Mouse (Mus musculus): ENCODE results near the gene Ccdc85a. TPM values are rescaled to one million over a fixed set of nuclear protein-coding genes. Genes with fewer than 3 reads are reported as not detected.

Gene Ccdc85a
- total RNA-seq (2022) = 1 to 10 TPM; 3.0 to 9.4 (median 5.9) TPM

DNA sequence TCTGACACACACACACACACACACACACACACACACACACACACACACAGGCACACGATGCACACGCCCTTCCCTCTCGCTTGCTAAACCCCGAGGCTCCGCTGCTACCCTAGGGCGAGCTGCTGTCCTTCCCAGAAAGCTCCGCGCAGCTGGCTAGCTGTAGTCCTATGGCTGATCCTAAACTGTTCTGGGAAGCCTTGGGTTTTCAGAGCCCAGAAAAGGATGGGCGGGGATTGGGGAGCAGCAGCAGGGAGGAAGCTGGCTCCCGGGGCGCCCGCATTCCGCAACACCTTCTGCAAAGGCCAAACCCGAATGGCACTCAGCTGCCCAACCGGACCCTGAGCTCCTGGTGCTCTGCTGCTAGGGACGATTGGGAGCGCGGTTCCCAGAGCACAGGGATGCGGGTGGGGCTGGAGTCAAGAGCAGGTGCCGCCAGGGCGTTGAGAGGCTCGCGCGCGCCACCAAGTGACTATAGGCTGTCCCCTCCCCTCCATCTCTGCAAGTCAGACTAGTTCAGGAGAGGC, at the start of gene Ccdc85a:
Gene Ccdc85a, minus strand, starts transcription at position 414 of the 524 bp plus-strand sequence.
- DNase-seq = peak; percentile 77

GRCm38 (mm10) chr11:28633571-28634125, 49.5 kb upstream of the Ccdc85a start:
- DNase-seq = no peak

DNA sequence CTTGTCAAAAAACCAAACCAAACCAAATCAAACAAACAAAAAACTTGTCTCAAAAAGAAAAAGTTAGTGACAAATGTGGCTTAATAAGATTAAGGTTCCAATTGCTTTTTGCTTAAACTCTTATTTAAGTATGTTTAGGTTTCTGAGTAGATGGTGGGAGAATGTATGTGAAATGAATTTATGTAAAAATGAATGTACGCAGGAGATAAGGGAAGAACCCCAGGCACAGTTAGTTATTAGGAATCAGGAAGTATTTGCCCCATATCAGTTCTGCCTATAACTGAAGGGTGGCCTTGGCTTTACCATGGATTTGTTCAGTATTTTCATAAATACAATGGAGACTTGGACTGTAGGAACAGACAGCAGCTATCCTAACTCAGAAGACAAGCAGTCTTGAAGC, 49.0 kb upstream of the Ccdc85a start:
- DNase-seq = no peak

GRCm38 (mm10) chr11:28630771-28631170, 46.6 kb upstream of the Ccdc85a start:
- no peak for DNase-seq

DNA sequence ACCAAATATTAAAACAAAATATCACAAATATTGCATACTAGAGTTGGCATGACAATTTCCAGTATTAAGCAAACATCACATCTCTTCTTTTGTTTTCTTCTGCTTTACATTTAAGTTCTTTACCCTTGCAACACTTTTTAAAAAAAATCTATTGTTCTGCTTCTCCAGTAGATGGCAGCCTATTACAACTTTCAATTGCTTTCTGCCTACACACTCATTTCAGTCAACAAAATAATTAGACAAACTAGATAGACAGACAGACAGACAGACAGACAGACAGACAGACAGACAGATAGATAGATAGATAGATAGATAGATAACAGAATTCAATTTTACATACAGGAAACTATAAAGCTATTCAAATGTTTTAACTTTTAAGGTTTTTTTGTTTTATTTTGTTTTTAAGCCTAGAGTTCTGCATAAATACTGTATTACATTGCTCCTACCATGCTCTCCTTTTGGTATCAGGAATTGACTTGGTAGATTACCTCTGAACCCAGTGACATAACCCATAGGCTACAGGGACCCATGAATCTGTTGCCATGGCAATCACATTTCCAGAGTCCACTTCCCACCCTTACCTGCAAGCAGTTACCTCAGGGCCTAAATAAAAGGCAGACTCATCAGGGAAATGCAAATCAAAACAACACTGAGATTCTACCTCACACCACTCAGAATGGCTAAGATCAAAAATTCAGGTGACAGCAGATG, 26.8 kb upstream of the Ccdc85a start:
- no peak for DNase-seq

DNA sequence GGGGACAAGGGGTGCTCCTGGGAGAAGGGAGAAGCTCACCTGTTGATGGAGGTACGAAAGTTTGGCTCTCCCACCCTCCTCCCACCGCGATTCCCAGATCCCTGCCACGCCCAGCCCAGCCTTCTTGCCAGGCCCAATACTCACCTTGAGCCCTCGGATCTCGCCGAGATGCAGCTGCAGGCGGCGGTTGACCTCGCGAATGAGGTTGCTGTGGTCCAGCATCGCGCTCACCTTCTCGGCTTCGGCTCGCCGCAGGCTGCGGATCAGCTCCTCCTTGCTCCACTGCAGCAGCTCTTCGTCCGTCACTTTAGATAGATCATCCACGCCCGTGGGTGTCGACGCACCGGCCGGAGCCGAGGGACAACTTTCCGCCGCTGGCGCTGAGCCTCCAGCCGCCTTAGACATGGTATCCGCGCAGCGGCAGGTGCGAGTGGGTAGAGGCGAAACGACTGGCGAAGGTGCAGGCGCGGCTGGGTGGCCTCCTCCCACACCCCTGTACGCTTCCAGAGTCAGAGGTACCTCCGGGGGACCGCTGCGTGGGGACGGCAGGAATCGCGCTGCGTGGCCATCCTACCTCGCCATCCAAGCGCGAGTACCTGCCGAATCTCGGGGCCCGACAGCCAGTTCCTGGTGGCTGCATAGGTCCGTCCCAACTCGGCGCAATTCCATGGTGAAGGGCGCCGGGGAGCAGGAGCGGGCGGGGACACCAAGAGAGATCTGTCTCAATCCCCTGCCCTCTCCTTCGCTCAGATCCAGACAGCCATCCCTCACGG, 800 bp downstream of the Ccdc85a start:
- DNase-seq = no peak

GRCm38 (mm10) chr11:28582218-28582617, 1.9 kb downstream of the Ccdc85a start:
- no peak for DNase-seq

- no peak for DNase-seq
These were observed 11.7 kb downstream of the Ccdc85a start for GRCm38 (mm10) chr11:28572423-28572822.

DNA sequence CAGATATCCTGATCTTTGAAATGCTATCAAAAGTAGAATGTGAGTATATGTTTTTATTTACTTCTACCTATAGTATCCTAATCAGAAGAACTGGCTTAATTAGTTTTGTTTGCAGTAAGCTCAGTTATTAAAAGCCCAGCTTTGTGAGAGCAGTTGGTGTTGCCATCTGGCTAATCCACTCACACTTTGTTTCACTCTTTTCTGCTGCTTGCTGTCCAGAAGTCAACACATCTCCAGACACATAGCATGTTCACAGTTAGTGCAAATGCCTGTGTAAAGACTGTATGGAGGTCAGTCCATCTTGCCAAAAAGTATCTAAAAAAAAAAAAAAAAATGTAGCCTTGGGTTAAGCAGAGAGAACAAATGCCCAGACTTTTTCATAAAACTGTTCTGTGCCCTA, 27.7 kb downstream of the Ccdc85a start:
- no peak for DNase-seq

DNA sequence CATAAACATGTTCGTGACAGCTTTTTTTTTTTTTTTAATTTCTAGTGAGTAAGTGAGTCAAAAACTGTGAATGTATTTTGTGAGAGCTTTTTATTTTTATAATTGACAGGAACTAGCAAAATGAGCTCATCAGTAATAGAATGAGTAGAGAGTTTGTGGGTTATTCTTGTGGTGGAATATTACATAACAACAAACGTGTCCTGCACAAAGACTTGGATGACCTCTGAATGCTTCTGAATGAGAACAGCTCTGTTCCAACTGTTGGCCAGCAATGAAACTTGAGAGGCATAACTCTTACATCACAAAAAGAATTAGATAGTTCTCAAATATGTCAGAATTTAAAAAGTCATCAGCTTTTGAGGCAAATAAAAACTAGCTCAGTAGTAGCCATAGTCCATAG, 40.7 kb downstream of the Ccdc85a start:
- DNase-seq = no peak

GRCm38 (mm10) chr11:28541307-28541706, 42.8 kb downstream of the Ccdc85a start:
- DNase-seq = no peak

GRCm38 (mm10) chr11:28533286-28533685, 50.8 kb downstream of the Ccdc85a start:
- no peak for DNase-seq

- no peak for DNase-seq
These were observed 82.9 kb downstream of the Ccdc85a start for GRCm38 (mm10) chr11:28501190-28501589.

DNA sequence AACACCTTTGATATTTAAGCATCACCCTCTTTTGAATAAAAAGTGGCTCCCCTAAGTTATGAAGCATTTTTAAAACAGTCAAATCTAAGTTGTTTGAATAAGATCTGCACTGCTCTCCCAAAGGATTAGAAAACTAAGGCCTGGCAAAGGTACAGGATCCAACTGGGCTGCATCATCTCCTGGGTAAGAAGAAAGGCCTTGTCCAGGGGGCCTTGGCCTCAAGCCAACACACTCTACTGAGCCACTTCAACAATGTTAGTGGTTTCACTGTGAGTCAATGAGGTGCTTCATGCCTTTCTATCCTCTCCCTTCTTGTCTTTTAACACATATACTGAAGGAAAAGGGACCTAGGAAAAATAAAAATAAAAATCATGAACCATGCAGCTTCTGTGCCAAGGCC, 87.1 kb downstream of the Ccdc85a start:
- DNase-seq = no peak

- no peak for DNase-seq
These were observed 90.8 kb downstream of the Ccdc85a start for GRCm38 (mm10) chr11:28493362-28493761.

- no peak for DNase-seq
These were observed 92.8 kb downstream of the Ccdc85a start for GRCm38 (mm10) chr11:28491330-28491729.

- DNase-seq = no peak
These were observed 99.9 kb downstream of the Ccdc85a start for GRCm38 (mm10) chr11:28484083-28484729.

GRCm38 (mm10) chr11:28477088-28477487, 107.0 kb downstream of the Ccdc85a start:
- DNase-seq = no peak

- no peak for DNase-seq
These were observed 118.4 kb downstream of the Ccdc85a start for GRCm38 (mm10) chr11:28465726-28466125.

DNA sequence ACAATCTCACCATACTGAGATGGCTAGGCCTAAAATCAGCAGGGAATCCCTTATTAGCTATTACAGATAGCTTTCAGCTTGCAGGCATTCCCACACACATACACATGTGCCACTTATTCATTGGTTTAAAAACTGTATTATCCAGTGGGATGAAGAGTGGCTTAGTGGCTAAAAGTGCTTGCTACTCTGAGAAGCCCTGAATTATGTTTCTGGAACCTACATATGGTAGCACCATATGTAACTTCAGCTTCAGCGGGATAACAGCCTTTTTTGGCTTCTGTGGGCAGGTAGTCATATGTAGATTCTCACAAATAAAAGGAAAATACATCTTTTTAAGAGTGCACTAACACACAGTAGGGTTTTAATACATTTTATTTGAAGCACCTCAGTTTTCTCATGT, 119.2 kb downstream of the Ccdc85a start:
- no peak for DNase-seq

DNA sequence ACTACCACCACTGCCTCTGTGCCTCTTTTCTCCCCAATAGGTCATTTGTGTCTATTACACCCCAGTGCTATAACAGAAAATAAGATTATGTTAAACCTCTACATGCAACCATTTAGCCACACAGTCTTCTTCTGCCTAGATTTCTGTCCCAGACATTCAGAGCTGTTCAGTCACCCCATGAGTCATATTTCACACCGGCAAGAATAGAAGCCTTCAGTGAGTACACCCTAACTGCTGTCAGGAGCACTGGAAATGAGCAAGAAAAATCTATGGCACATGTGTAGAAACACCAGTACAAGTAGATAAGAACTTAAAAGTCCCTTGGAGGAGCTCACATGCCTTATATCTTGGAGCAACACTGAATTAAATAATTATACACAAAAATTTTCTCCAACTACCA, 125.0 kb downstream of the Ccdc85a start:
- no peak for DNase-seq

GRCm38 (mm10) chr11:28439877-28440276, 144.2 kb downstream of the Ccdc85a start:
- DNase-seq = no peak

Measured in adrenal gland, adult 8-10 months (tissue).